Mouse (Mus musculus) thymus, postnatal 25 days (tissue): ENCODE results near the gene Il1rapl2.
"Not testable (repeated sequence)": the region's sequence is repeated elsewhere in the genome, so short reads cannot be mapped to it uniquely, and the experiment has no call there.

Experiments used
- DNase-seq: peaks from one replicate; pipeline ENCODE4 v3.0.0; 2022

The Il1rapl2 gene

DNA sequence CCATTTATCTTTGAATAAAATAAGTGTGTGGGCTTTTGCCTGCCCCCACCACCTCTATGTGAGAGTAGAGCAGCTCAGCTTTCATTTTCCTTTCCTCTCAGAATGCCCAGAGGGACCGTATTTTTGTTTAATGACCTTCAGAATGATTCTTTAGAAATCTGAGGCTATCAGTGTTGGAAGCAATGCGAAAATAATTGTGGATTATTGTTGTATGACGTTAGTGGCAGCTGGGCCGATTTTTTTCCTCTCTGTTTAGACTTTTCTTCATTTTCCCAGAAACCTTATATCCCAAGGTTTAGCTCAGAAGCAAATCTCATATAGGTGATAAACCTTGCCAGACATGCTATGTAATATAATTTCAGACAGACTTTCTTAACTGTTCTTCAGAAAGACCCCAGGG lies 664.2 kb downstream of the Il1rapl2 start:
- DNase-seq = no peak

DNA sequence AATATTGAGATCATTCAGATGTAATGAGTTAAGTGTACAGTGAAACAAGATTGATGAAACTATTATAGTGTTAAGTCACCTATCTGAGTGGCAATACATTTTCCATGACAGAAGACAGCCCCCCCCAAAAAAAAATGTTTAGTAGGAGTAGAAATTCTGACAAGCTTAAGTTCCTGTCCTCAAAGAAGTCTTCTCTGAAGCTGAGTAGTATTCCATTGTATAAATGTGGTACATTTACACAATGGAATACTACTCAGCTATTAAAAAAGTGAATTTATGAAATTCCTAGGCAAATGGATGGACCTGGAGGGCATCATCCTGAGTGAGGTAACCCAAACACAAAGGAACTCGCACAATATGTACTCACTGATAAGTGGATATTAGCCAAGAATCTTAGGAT lies 778.3 kb downstream of the Il1rapl2 start:
- DNase-seq = not testable (repeated sequence)

DNA sequence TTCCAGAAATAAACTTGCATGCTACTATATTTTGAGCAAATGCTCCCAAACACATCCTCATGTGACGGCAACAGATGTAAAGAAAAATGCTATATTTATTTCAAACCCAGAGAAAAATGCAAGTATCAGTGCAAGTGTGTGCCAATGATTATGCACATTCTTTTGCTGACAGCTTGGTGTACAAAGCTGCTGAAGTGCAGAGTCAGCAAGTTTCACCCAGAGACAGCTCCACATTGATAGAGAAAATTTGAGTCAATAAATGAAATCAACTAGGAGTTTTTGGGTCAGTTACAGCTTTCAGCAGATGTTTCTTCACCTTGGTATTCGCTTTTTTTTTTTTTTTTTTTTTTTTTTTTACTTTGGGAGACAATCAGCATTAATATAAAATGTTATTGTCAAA lies 863.4 kb downstream of the Il1rapl2 start:
- DNase-seq = no peak

DNA sequence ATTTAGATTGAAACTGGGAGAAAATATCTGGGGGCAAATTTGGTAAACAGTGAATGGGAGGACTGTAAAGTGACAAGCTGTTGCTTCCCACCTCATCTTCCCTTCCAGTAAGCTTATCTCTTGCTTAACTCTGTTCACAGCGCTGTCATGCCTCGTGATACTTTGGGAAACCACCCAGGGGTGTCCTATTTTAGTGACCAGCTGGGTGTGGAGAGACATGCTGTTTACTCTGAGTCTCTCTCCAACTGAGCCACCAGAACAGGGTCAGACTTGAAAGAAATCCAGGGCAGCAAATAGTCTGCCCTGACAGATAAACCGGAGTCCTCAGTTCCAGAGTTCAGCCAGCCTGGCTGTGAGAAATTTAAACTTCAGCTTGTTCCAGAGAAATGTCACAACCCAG lies 867.5 kb downstream of the Il1rapl2 start:
- DNase-seq = no peak

DNA sequence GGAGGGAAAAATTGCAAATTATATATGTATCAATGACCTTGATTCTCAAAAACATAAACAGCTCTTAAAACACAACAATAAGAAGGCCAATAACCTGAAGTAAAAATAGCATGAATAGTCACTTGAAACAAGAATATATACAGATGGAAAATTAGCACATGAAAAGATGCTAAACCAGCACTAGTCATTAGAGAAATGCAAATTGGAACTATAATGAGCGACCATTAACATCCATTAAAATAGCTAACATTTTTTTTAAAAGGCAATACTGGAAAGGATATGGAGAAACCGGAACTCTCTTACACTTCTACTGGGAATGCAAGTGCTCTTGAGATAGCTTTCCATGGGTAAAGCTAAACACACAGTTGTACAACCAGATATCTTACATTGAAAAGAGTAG lies 879.4 kb downstream of the Il1rapl2 start:
- no peak for DNase-seq

DNA sequence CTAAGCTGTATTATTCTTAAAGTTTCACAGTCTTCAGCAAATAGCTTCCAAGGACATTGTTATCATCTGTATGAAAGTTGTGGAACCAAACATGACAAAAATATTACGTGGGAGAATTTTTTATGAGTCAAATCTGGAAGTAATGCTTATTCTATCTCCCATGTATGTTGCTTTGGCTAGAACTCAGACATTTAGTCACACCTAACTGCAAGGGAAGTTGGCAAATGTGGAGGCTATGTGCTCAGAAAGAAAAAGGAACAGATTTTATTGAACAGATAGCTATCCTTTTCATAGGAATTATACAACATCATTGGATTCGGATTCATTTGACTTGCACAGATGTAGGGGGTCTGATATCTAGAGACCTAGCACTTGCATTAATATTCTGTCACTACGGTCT lies 908.1 kb downstream of the Il1rapl2 start:
- DNase-seq = no peak

DNA sequence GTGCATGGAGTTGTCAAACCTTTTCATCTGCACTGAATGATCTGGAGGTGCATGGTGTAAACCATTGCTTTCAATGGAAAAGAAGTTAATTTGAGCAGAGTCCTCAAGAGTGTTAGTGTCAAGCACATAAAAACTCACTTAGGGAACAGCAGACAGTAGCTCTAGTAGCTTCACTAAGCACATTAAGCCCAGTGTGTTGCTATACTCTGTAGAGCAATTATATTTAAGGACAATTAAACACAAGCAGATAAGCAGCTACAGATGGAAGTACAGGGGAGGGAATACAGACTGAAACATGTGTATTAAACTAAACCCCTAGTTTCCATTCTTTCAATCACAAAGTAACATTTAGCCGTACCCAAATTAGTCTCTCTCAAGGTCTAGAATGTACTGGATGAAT lies 930.1 kb downstream of the Il1rapl2 start:
- no peak for DNase-seq

DNA sequence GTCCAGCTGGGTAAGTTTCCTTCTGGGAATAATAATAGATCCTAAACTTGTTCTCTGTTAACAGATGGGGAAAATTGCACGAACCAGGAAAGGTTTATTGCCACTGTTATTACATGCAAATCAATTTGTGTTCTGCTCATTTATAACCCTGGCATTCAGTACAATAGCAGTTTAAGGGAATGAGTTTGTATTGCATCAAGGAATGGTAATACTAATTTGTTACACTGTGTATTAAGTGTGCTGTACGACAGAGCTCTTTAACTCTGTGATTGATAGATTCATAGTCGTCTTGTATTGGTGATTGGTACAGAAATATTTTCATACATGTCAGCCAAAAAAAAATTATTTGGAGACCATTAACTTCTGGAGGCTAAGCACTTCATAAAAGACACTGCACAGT lies 934.6 kb downstream of the Il1rapl2 start:
- no peak for DNase-seq

DNA sequence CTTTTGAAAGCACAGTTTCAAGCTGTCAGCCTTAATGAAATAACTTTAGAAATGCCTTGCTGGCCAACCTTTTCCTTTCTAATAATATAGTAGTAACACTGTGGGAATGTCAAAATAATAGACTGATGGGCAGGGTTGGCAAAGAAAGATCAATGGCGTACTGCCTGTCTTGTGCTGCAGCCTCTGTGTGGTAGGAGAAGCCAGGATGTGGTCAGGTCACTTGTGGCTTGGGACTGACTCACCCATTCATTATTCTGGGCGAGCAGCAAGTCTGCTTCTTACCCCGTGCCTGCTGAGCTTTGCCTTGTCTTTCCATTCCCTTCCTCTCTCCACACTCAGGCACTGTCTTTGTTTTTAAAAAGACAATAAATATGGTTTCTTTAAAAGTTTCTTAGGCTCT lies 1049.7 kb downstream of the Il1rapl2 start:
- DNase-seq = no peak

DNA sequence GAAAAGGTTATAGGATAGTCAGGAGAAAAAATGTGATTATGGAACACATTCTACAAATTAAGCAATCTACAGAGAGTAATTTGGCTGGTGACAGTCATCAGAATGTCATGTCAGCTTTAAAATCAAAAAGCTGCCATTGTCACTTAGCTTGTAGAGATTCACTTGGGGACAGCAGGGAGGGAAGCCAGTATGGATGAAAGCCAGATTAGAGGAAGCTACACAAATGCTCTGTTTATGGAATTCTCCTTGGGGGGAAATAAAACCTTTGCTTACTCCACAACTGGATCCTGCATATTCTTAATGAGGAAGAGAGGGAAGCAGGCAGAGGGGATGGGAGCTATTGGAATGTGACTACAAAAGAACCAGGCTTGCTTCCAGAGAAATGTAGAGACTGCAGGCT lies 1054.9 kb downstream of the Il1rapl2 start:
- DNase-seq = no peak

DNA sequence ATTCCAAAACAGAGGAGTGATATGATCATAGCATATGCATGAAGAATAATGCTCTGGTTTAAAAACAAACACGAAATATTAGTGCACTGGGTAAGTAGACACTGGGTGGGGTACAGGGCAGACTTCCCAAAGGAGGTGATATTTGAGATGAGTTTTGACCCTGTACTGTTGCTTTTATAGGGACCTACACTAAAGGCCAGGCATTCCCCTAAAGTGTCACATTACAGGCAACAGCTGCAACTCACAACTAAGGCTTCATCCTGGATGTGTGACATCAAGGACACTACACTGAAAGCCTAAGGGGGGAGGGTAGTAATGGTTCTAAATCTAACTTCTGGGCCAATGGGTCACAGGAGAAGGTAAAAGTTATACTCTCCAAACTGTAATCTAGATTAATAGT lies 1152.0 kb downstream of the Il1rapl2 start:
- no peak for DNase-seq

DNA sequence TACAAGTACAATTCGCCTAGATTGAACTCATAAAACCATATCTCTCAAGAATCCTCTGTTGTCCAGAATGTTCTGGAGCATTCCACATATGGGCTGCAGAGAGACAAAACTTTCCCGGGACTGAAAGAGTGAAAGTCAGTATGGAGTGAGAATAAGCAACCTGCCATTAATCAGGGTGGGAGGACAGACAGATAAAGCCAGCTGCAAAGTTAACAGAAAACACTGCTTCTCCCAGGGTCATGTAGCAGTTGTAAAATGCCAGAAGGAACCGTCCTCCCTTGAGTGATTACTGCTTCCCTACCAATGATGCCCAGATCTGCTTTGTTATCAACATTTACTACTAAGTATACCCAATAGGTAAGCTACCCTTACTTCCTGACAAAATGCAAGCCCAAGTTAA lies 1230.5 kb downstream of the Il1rapl2 start:
- no peak for DNase-seq

DNA sequence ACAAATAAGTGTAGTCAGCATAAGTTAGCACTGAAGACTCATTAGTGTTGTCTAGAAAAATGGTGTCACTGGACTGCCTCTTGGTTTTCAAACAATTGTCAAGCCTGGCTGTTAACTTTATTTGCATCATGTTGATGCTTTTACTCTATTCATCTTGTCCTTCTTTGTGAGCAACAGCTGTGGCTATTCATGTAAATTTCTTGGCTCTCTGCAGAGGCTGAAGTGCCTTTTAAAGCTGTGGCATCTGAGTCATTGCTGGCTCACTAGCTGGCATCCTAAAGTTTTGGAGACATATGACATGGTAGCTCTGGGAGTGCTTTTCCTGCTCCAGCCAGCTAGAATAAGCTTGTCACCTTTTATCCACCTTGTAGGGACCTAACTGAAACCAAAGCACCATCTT lies 1261.5 kb downstream of the Il1rapl2 start:
- no peak for DNase-seq

DNA sequence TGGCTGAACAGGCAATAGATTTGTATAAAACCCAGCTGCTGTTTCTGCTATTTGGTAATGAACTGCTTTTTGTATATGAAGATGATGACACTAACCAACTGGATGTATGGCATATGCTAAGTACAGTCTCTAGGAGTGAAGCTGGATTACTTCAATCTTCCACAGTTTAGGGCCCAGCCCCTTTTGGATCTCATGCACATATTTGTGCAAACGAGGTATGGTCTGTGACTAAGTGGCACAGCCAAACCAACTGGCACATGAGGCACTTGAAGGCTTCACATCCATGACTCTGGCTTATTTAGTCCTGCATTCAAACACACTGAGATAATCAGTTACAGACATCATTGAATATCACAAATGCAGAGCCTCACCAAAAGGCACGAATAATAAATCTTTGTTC lies 1263.5 kb downstream of the Il1rapl2 start:
- DNase-seq = no peak

DNA sequence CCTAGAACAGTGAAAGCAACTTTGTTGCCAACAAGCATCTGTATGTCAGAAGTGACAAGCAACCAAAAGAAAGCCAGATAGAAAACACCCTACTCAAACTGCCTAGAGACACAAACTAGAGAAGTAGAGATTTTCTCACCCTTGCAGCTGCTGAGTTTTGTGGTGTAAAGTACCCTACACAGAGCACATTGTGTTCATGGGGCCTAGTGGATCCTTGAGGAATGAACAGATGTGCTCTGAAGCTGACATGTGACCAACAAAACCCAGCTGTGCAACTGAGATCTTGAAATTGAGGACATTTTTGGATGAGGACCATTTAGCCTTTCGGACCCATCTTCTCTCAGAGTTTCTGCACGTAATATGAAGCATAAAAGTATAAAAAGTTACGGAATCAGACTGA lies 1268.0 kb downstream of the Il1rapl2 start:
- DNase-seq = no peak
